Mouse (Mus musculus) heart, postnatal 0 days (tissue): Measurements from ENCODE around the gene Cyp17a1.

Experiments used
- CTCF ChIP-seq: IDR thresholded peaks from 2 replicates; pipeline ENCODE4 v1.5.1; 2016; ENCODE audit warnings: antibody characterized with exemption, control low read depth, low read depth
- EP300 ChIP-seq: IDR thresholded peaks from 2 replicates; pipeline ENCODE4 v1.6.1; 2016; ENCODE audit warnings: antibody characterized with exemption, low read depth

GRCm38 (mm10) chr19:46675641-46676040 lies 2.7 kb upstream of the Cyp17a1 start:
- TF ChIP-seq CTCF: no peak
- no peak for TF ChIP-seq EP300
